Mouse (Mus musculus): Measurements from ENCODE around the gene Alcam. TPM values are rescaled to one million over a fixed set of nuclear protein-coding genes. Genes with fewer than 3 reads are reported as not detected.

Alcam gene
- polyA plus RNA-seq, 1 experiment from 2014 or later, result 47.0 TPM

- Histone ChIP-seq H3K4me1 (replicated peaks; ENCODE audit: control insufficient read depth, insufficient read depth, low read length) (no peaks in the 10 kb centered on the region), H3K27ac (ENCODE audit: low read depth) (no peak overlapping the region), H3K9ac (ENCODE audit: low read length) (no peak overlapping the region), H3K4me3 (ENCODE audit: low read depth, low read length) (no peak overlapping the region), H3K4me2 (ENCODE audit: low read length) (no peak overlapping the region), H3K9me3 (ENCODE audit: control insufficient read depth, low read length) (no peaks in the 10 kb centered on the region), H3K36me3 (ENCODE audit: control insufficient read depth, insufficient read depth, low read length) (no peaks in the 10 kb centered on the region), H3K27me3 (replicated peaks; ENCODE audit: control insufficient read depth, insufficient read depth, low read length) (no peaks in the 10 kb centered on the region)
- DNase-seq (ENCODE audit: low spot score) (no peak), ATAC-seq (replicated peaks; ENCODE audit: low FRiP score, low TSS enrichment, low read depth) (no peak)
Measured at GRCm38 (mm10) chr16:52468426-52468825, 14.6 kb upstream of the Alcam start.

DNA sequence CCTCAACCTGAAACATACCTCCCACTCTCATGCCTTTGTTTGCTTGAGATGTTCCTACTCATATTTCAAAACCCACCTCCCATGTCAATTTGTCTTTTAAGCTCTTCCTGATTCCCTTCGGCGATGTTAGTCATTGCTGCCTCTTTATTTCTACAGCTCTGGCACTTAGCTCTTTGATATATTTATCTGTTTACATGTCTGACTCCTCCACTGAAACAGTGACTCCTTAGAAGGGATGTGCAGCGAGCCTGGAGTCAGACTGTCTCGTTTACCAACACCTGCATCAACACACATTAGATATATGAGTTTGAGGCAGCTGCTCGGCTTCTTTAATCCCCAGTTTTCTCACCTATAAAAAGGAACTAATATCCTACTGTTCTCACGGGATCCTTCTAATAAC, 12.9 kb upstream of the Alcam start:
- Histone ChIP-seq H3K4me2 (ENCODE audit: low read length) (no peak overlapping the region), H3K9me3 (ENCODE audit: control insufficient read depth, low read length) (no peaks in the 10 kb centered on the region), H3K36me3 (ENCODE audit: control insufficient read depth, insufficient read depth, low read length) (no peaks in the 10 kb centered on the region), H3K9ac (ENCODE audit: low read length) (no peak overlapping the region), H3K27me3 (replicated peaks; ENCODE audit: control insufficient read depth, insufficient read depth, low read length) (no peaks in the 10 kb centered on the region), H3K4me3 (ENCODE audit: low read depth, low read length) (no peak overlapping the region), H3K27ac (ENCODE audit: low read depth) (no peak overlapping the region), H3K4me1 (replicated peaks; ENCODE audit: control insufficient read depth, insufficient read depth, low read length) (no peaks in the 10 kb centered on the region)
- DNase-seq (ENCODE audit: low spot score), result no peak
- no peak for ATAC-seq (replicated peaks; ENCODE audit: low FRiP score, low TSS enrichment, low read depth)
- WGBS, result 68% methylated on average over 6 of the region's 6 CpGs

DNA sequence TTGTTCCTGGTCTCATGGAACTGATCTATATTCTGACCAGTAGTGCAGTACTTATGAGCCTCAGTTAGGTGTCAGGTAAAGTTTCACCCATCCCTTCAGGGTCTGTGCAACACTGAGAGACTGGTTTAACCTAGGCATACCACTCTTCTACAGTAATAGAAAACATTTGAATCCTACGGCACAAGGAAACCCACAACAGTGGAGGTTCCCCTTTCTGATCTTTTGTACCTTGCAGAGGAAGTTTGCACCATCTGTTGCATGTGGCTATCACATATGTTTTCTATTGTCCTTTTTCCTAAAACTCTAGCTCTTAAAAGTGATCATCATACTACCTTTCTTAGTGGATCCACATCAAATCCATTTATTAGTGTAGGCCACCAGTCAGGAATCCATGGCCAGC, 10.7 kb upstream of the Alcam start:
- Histone ChIP-seq H3K9ac (ENCODE audit: low read length) (no peak overlapping the region), H3K4me1 (replicated peaks; ENCODE audit: control insufficient read depth, insufficient read depth, low read length) (no peaks in the 10 kb centered on the region), H3K4me2 (ENCODE audit: low read length) (no peak overlapping the region), H3K36me3 (ENCODE audit: control insufficient read depth, insufficient read depth, low read length) (no peaks in the 10 kb centered on the region), H3K27ac (ENCODE audit: low read depth) (no peak overlapping the region), H3K27me3 (replicated peaks; ENCODE audit: control insufficient read depth, insufficient read depth, low read length) (no peaks in the 10 kb centered on the region), H3K4me3 (ENCODE audit: low read depth, low read length) (no peak overlapping the region), H3K9me3 (ENCODE audit: control insufficient read depth, low read length) (no peaks in the 10 kb centered on the region)
- DNase-seq (ENCODE audit: low spot score), result no peak
- 100% methylated on average over 1 of the region's 1 CpGs for WGBS
- no peak for ATAC-seq (replicated peaks; ENCODE audit: low FRiP score, low TSS enrichment, low read depth)

- WGBS, result under 1% methylated on average over 50 of the region's 55 CpGs
Measured at GRCm38 (mm10) chr16:52452862-52453715, 785 bp downstream of the Alcam start.

DNA sequence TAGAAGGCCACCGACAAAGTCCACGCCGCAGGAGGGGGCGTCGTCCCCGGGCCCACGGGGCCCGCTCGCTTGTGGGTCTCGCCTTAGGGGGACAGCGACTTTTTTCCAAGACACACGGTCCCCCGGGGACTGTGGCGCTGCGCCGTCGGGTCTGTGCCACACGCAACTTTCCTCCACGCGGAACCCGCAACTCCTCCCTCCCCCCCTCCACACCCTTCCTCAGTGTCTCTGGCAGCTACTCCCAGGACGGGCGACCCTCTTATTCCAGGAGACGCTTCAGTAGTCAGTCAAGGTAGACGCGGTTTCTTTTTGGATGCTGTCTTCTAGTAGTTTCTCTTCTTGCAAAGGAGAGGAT, 1.4 kb downstream of the Alcam start:
- Histone ChIP-seq H3K27ac (ENCODE audit: low read depth) (peak overlapping the region; percentile 47; the same call in 1 of the 2 replicates), H3K4me2 (ENCODE audit: low read length) (peak overlapping the region; percentile 94), H3K9ac (ENCODE audit: low read length) (peak overlapping the region; percentile 42), H3K4me1 (replicated peaks; ENCODE audit: control insufficient read depth, insufficient read depth, low read length) (peaks cover 4% of the 10 kb centered on the region; the same call in 1 of the 2 replicates), H3K9me3 (ENCODE audit: control insufficient read depth, low read length) (no peaks in the 10 kb centered on the region), H3K36me3 (ENCODE audit: control insufficient read depth, insufficient read depth, low read length) (no peaks in the 10 kb centered on the region), H3K4me3 (ENCODE audit: low read depth, low read length) (peak overlapping the region; percentile 68), H3K27me3 (replicated peaks; ENCODE audit: control insufficient read depth, insufficient read depth, low read length) (peaks cover 5% of the 10 kb centered on the region; the same call in 1 of the 2 replicates)
- ATAC-seq (replicated peaks; ENCODE audit: low FRiP score, low TSS enrichment, low read depth) (peak; percentile 14), DNase-seq (ENCODE audit: low spot score) (no peak)
- under 1% methylated on average over 26 of the region's 26 CpGs for WGBS

More at GRCm38 (mm10) chr16:52452862-52453715, 785 bp downstream of the Alcam start:
- Histone ChIP-seq H3K9me3 (ENCODE audit: control insufficient read depth, low read length) (no peaks in the 10 kb centered on the region), H3K9ac (ENCODE audit: low read length) (peak overlapping the region; percentile 48), H3K4me3 (ENCODE audit: low read depth, low read length) (peak overlapping the region; percentile 68), H3K4me2 (ENCODE audit: low read length) (peak overlapping the region; percentile 94), H3K36me3 (ENCODE audit: control insufficient read depth, insufficient read depth, low read length) (no peaks in the 10 kb centered on the region), H3K4me1 (replicated peaks; ENCODE audit: control insufficient read depth, insufficient read depth, low read length) (peaks cover 4% of the 10 kb centered on the region; the same call in 1 of the 2 replicates), H3K27ac (ENCODE audit: low read depth) (peak overlapping the region; percentile 73), H3K27me3 (replicated peaks; ENCODE audit: control insufficient read depth, insufficient read depth, low read length) (peaks cover 5% of the 10 kb centered on the region; the same call in 1 of the 2 replicates)
- DNase-seq (ENCODE audit: low spot score) (peak; percentile 96), ATAC-seq (replicated peaks; ENCODE audit: low FRiP score, low TSS enrichment, low read depth) (peak; percentile 97)

- DNase-seq (ENCODE audit: low spot score) (peak; percentile 68), ATAC-seq (replicated peaks; ENCODE audit: low FRiP score, low TSS enrichment, low read depth) (peak; percentile 6)
- Histone ChIP-seq H3K4me1 (replicated peaks; ENCODE audit: control insufficient read depth, insufficient read depth, low read length) (peaks cover 4% of the 10 kb centered on the region; the same call in 1 of the 2 replicates), H3K27me3 (replicated peaks; ENCODE audit: control insufficient read depth, insufficient read depth, low read length) (peaks cover 5% of the 10 kb centered on the region; the same call in 1 of the 2 replicates), H3K9me3 (ENCODE audit: control insufficient read depth, low read length) (no peaks in the 10 kb centered on the region), H3K9ac (ENCODE audit: low read length) (peak overlapping the region; percentile 42), H3K36me3 (ENCODE audit: control insufficient read depth, insufficient read depth, low read length) (no peaks in the 10 kb centered on the region), H3K4me2 (ENCODE audit: low read length) (peak overlapping the region; percentile 94), H3K4me3 (ENCODE audit: low read depth, low read length) (peak overlapping the region; percentile 68), H3K27ac (ENCODE audit: low read depth) (peak overlapping the region; percentile 47; the same call in 1 of the 2 replicates)
- WGBS, result 1% methylated on average over 23 of the region's 23 CpGs
Measured at GRCm38 (mm10) chr16:52451786-52452476, 1.9 kb downstream of the Alcam start.

DNA sequence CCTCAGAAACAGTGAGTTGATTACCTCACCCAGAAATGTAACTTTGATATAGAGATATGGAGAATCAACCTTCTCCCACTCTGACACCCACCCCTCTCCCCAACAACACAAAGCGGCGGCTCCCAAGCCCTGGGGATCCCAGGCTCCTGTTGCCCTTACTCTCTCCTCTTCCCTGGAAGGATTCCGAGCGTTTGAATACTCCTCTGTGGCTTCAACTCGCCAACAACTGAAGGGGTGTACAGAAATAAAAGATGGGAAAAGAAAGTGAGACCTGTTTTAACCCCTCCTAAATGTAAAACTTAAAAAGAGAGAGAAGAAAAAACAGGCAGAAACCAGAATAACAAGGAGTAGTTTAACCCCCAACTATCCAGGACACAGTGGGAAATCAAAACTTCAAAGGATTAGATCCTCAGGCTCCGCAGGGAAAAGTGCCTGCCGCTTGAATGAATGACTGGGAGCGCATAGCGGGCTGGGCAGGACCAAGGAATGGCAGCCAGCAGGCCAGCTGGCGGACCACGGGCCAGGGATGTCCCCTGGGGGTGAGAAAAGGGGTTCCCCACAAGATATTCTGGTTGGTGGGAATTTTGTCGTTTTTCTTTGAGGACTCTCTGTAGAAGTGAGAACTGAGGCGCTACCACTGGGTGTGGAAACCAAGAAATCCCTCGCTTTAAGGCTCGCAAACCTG, 2.6 kb downstream of the Alcam start:
- DNase-seq (ENCODE audit: low spot score) (peak; percentile 71), ATAC-seq (replicated peaks; ENCODE audit: low FRiP score, low TSS enrichment, low read depth) (no peak)
- H3K27ac ChIP-seq (ENCODE audit: low read depth), result no peak overlapping the region
- H3K4me2 ChIP-seq (ENCODE audit: low read length), result peak overlapping the region; percentile 94
- peaks cover 4% of the 10 kb centered on the region; the same call in 1 of the 2 replicates for H3K4me1 ChIP-seq (replicated peaks; ENCODE audit: control insufficient read depth, insufficient read depth, low read length)
- H3K4me3 ChIP-seq (ENCODE audit: low read depth, low read length), result peak overlapping the region; percentile 68
- H3K9me3 ChIP-seq (ENCODE audit: control insufficient read depth, low read length), result no peaks in the 10 kb centered on the region
- 1% methylated on average over 15 of the region's 15 CpGs for WGBS
- H3K9ac ChIP-seq (ENCODE audit: low read length), result peak overlapping the region; percentile 42
- H3K36me3 ChIP-seq (ENCODE audit: control insufficient read depth, insufficient read depth, low read length), result no peaks in the 10 kb centered on the region
- H3K27me3 ChIP-seq (replicated peaks; ENCODE audit: control insufficient read depth, insufficient read depth, low read length), result peaks cover 5% of the 10 kb centered on the region; the same call in 1 of the 2 replicates

All from intestine, embryonic 14.5 days (tissue).